11 mouse cellular contexts compared by ENCODE assay signal in genomic region chr3:84268434-84268833, GRCm38 (mm10). TPM values are rescaled to one million over a fixed set of nuclear protein-coding genes. Genes with fewer than 3 reads are reported as not detected.
DNase-seq lines count a peak whose midpoint lies in the region; ATAC-seq and TF ChIP-seq lines count a peak whose summit lies in the region.
"Had no signal": no experiment of that assay in that cellular context is flagged by ENCODE, and none has a peak within 500 bp of the region (broad histone marks: within the 10 kb centered on the region; RNA-seq: fewer than 3 reads in every experiment).

No protein-coding gene starts in this region.

- peak; percentile 39 for TF ChIP-seq CTCF in left cerebral cortex, adult 2 months (IDR thresholded peaks at IDR 0.05)
- TF ChIP-seq CTCF in MEL (IDR thresholded peaks at IDR 0.05 in 2 of 3, conservative IDR thresholded peaks at IDR 0.05 in 1 of 3; ENCODE audit: control insufficient read depth in 1 of 3, insufficient read depth in 1 of 3, low read depth in 2 of 3, low read length in 3 of 3, poor library complexity in 1 of 3, severe bottlenecking in 1 of 3), result peak in 2 of 3 experiments; percentile 40 to 46; a peak in 3 of 6 replicates

- H3K79me2 ChIP-seq in MEL (ENCODE audit: control insufficient read depth, insufficient read depth, low read length, poor library complexity), result no peaks in the 10 kb centered on the region

- ATAC-seq in liver, embryonic 12.5 days, result no peak

- DNase-seq in left cerebral cortex, adult 2 months (ENCODE audit: extremely low spot score in 1 of 2, low spot score in 2 of 2), result no peak
- DNase-seq in left cerebral cortex, adult 8-10 months (ENCODE audit: low spot score in 2 of 2), result no peak
- DNase-seq in MEL (ENCODE audit: low read depth, low spot score), result peak; percentile 21
- peak; percentile 30 for DNase-seq in embryonic facial prominence, embryonic 10.5 days (ENCODE audit: low spot score)
- DNase-seq in gastrocnemius, postnatal 14 days, result no peak
- DNase-seq in forebrain, embryonic 10.5 days (ENCODE audit: extremely low spot score, low spot score), result no peak
- no peak for DNase-seq in adrenal gland, adult (ENCODE audit: inconsistent age in 2 of 2, low spot score in 1 of 2)
- DNase-seq: cerebellum, adult 18-20 months; thymus, postnatal 25 days had no signal

- H3K4me3 ChIP-seq in left cerebral cortex, adult 2 months, result no peak overlapping the region
- no peak overlapping the region for H3K4me3 ChIP-seq in MEL (ENCODE audit: control insufficient read depth in 1 of 2, insufficient read depth in 1 of 2, low read depth in 2 of 2, low read length in 2 of 2)
- no peak overlapping the region for H3K4me3 ChIP-seq in embryonic facial prominence, embryonic 10.5 days
- H3K4me3 ChIP-seq in liver, embryonic 12.5 days, result no peak overlapping the region
- no peak overlapping the region for H3K4me3 ChIP-seq in forebrain, embryonic 10.5 days
- H3K4me3 ChIP-seq: megakaryocyte, embryonic 14.5 days had no signal

- H3K9me3 ChIP-seq in MEL (replicated peaks; ENCODE audit: insufficient read depth, low read length), result no peaks in the 10 kb centered on the region
- no peaks in the 10 kb centered on the region for H3K9me3 ChIP-seq in embryonic facial prominence, embryonic 10.5 days
- H3K9me3 ChIP-seq in liver, embryonic 12.5 days (replicated peaks), result no peaks in the 10 kb centered on the region
- no peaks in the 10 kb centered on the region for H3K9me3 ChIP-seq in forebrain, embryonic 10.5 days
- H3K9me3 ChIP-seq: megakaryocyte, embryonic 14.5 days had no signal

- no peak overlapping the region for H3K9ac ChIP-seq in MEL (ENCODE audit: control insufficient read depth, low read depth, low read length, poor library complexity, severe bottlenecking)
- no peak overlapping the region for H3K9ac ChIP-seq in liver, embryonic 12.5 days

- peak overlapping the region; percentile 69; the same call in 1 of the 2 replicates for H3K4me2 ChIP-seq in liver, embryonic 12.5 days

- no peak for TF ChIP-seq EP300 in MEL (IDR thresholded peaks at IDR 0.05; ENCODE audit: low read depth in 1 of 2, low read length in 2 of 2)

- peaks cover 7 to 21% of the 10 kb centered on the region in 2 experiments for H3K4me1 ChIP-seq in MEL (ENCODE audit: control insufficient read depth in 1 of 2, insufficient read depth in 2 of 2, low read length in 2 of 2)
- peaks cover 66% of the 10 kb centered on the region for H3K4me1 ChIP-seq in embryonic facial prominence, embryonic 10.5 days
- peaks cover 44% of the 10 kb centered on the region for H3K4me1 ChIP-seq in liver, embryonic 12.5 days
- peaks cover 62% of the 10 kb centered on the region for H3K4me1 ChIP-seq in forebrain, embryonic 10.5 days
- H3K4me1 ChIP-seq: megakaryocyte, embryonic 14.5 days had no signal

- H3K27me3 ChIP-seq in MEL (ENCODE audit: control insufficient read depth in 1 of 2, insufficient read depth in 2 of 2, low read length in 2 of 2), result no peaks in the 10 kb centered on the region
- H3K27me3 ChIP-seq in embryonic facial prominence, embryonic 10.5 days (replicated peaks; ENCODE audit: low read depth, poor library complexity, severe bottlenecking), result peaks cover 45% of the 10 kb centered on the region
- H3K27me3 ChIP-seq in liver, embryonic 12.5 days (replicated peaks), result peaks cover 36% of the 10 kb centered on the region; the same call in 1 of the 2 replicates
- H3K27me3 ChIP-seq in forebrain, embryonic 10.5 days (ENCODE audit: poor library complexity, severe bottlenecking), result peaks cover 57% of the 10 kb centered on the region

- peak; percentile 24 for TF ChIP-seq RAD21 in MEL (IDR thresholded peaks at IDR 0.05; ENCODE audit: low read depth, low read length)

- peaks cover 0 to 7% of the 10 kb centered on the region in 2 experiments; a peak in 2 of 4 replicates for H3K36me3 ChIP-seq in MEL (ENCODE audit: control insufficient read depth in 1 of 2, insufficient read depth in 2 of 2, low read length in 2 of 2)
- H3K36me3 ChIP-seq in embryonic facial prominence, embryonic 10.5 days (replicated peaks), result no peaks in the 10 kb centered on the region
- no peaks in the 10 kb centered on the region for H3K36me3 ChIP-seq in liver, embryonic 12.5 days
- no peaks in the 10 kb centered on the region for H3K36me3 ChIP-seq in forebrain, embryonic 10.5 days (replicated peaks)

- TF ChIP-seq POLR2A in MEL (IDR thresholded peaks at IDR 0.05; ENCODE audit: control insufficient read depth in 1 of 2, insufficient read depth in 1 of 2, low read depth in 1 of 2, low read length in 2 of 2, poor library complexity in 1 of 2), result no peak

- no peak overlapping the region for H3K27ac ChIP-seq in left cerebral cortex, adult 2 months
- H3K27ac ChIP-seq in MEL (ENCODE audit: control insufficient read depth, low read depth, low read length), result no peak overlapping the region
- no peak overlapping the region for H3K27ac ChIP-seq in embryonic facial prominence, embryonic 10.5 days (replicated peaks)
- no peak overlapping the region for H3K27ac ChIP-seq in liver, embryonic 12.5 days
- no peak overlapping the region for H3K27ac ChIP-seq in forebrain, embryonic 10.5 days

- intact Hi-C loops in left cerebral cortex, adult 2 months (cut with DNase I), result loop anchor here (2.0 kb wide), 1 partner anchor 44 kb away; no protein-coding TSS in a partner anchor
- intact Hi-C loops in gastrocnemius, postnatal 14 days (cut with DNase I; ENCODE audit: low total_unique reads), result no loop called here

- 64% methylated on average over 3 of the region's 3 CpGs for WGBS in embryonic facial prominence, embryonic 10.5 days
- 43% methylated on average over 3 of the region's 3 CpGs for WGBS in liver, embryonic 12.5 days (ENCODE audit: insufficient replicate concordance)
- WGBS in forebrain, embryonic 10.5 days, result 63% methylated on average over 3 of the region's 3 CpGs

TF ChIP-seq in MEL, 35 proteins besides CTCF, POLR2A, EP300 and RAD21:
- TF ChIP-seq SMC3 (IDR thresholded peaks at IDR 0.05; ENCODE audit: low read depth, low read length) (peak; percentile 44), BHLHE40 (IDR thresholded peaks at IDR 0.05; ENCODE audit: borderline replicate concordance, low read depth, low read length) (no peak)

RNA-seq across cellular contexts. Expression of gene Trim2, which starts 38.2 kb away (rescaled TPM):
- 100 to 1,000 TPM; 246 to 280 TPM for total RNA-seq in left cerebral cortex, adult 2 months (2021)
- total RNA-seq in left cerebral cortex, adult 8-10 months (2022), result 100 to 1,000 TPM; 252 to 273 (median 260) TPM
- 1.7 and 2.8 TPM in 2 replicates for total RNA-seq in MEL (2012; rRNA removed)
- 1 to 10 TPM in 1 of 2 experiments, not detected in 1; 4.4 TPM for polyA plus RNA-seq in MEL (2012; ENCODE audit: insufficient read depth in 1 of 2, insufficient read length in 2 of 2, low read depth in 1 of 2, low replicate concordance in 2 of 2, missing spikeins in 1 of 2)
- 31.0 and 31.3 TPM in 2 replicates for polyA plus RNA-seq in embryonic facial prominence, embryonic 10.5 days (2016; fragmentation: Nextera tagmentation; extraction: Ambion mirVana)
- polyA plus RNA-seq in liver, embryonic 12.5 days (2016; fragmentation: Nextera tagmentation; extraction: Ambion mirVana), result 4.0 and 5.2 TPM in 2 replicates
- 1 to 10 TPM; 4.9 to 5.4 TPM for total RNA-seq in gastrocnemius, postnatal 14 days (2021)
- 32.1 and 36.4 TPM in 2 replicates for polyA plus RNA-seq in forebrain, embryonic 10.5 days (2016; fragmentation: Nextera tagmentation; extraction: Ambion mirVana)

Comparison
In these comparisons a context has a peak if more than half of its experiments do, and no peak if none do; other contexts are left out.
1. DNase-seq: peak in MEL (single experiment) and embryonic facial prominence, embryonic 10.5 days (single experiment); none in left cerebral cortex, adult 2 months (0 of 2), left cerebral cortex, adult 8-10 months (0 of 2), gastrocnemius, postnatal 14 days (single experiment), forebrain, embryonic 10.5 days (single experiment) and adrenal gland, adult (0 of 2).
2. RNA of gene Trim2, which starts 38.2 kb away (total RNA-seq): 246 to 280 TPM in left cerebral cortex, adult 2 months and 252 to 273 TPM in left cerebral cortex, adult 8-10 months; 4.9 to 5.4 TPM in gastrocnemius, postnatal 14 days and 1.7 to 2.8 TPM in MEL; every median in the first group is over 10 times any median in the second.